Mouse (Mus musculus) spleen, postnatal 36 days (tissue): Measurements from ENCODE around the gene Csf2rb2.
"Not testable (repeated sequence)": the region's sequence is repeated elsewhere in the genome, so short reads cannot be mapped to it uniquely, and the experiment has no call there.

ENCODE experiments used
- DNase-seq, 2 experiments: peaks; one replicate each; pipeline ENCODE4 v3.0.0; 2022; ENCODE audit warnings: low spot score in 2 of 2, mixed read lengths in 1 of 2

Csf2rb2 gene

DNA sequence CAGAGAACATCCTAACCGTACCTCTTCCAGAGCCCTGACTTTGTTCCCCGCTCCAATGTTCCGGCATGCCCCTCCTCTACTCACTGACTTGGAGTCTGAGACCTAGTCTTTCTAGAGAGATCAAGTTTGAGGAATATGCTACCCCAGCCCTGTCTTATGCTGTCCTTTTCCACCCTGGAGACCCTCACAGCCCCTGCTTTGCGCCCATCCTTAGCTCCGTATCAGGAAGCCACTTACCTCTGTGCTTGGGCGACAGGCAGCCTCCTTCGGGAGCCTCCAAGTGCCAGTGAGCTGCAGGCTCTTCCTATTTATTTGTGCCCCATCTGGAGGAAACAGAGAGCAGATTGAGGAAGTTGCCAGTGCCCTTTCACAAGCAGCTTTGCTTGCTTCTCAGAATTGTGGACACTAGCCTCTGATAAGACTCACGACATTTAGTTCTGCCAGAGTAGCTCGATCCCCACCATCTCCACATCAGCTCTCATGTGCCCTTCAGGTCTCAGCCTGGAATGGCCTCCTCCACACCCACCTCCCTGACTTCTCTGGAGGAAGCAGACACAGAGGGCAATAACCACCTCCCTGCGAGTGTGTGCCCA, at the start of gene Csf2rb2:
Gene Csf2rb2 (minus strand): TSS at position 381 of the 593 bp plus-strand sequence.
- peak; percentile 10 to 25 for DNase-seq

DNA sequence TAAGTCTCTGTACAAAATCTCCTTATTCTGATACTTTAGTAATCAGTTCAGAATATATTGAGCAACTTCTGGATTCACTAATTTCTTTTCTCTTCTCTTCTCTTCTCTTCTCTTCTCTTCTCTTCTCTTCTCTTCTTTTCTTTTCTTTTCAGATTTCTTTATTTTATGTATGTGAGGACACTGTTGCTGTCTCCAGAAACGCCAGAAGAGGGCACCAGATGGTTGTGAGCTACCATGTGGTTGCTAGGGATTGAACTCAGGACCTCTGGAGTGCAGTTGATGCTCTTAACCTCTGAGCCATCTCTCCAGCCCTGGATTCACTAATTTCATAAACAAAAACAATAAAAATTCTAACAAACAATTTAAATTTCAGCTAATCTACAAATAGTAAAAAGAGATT, 49.4 kb upstream of the Csf2rb2 start:
- DNase-seq, result no peak

DNA sequence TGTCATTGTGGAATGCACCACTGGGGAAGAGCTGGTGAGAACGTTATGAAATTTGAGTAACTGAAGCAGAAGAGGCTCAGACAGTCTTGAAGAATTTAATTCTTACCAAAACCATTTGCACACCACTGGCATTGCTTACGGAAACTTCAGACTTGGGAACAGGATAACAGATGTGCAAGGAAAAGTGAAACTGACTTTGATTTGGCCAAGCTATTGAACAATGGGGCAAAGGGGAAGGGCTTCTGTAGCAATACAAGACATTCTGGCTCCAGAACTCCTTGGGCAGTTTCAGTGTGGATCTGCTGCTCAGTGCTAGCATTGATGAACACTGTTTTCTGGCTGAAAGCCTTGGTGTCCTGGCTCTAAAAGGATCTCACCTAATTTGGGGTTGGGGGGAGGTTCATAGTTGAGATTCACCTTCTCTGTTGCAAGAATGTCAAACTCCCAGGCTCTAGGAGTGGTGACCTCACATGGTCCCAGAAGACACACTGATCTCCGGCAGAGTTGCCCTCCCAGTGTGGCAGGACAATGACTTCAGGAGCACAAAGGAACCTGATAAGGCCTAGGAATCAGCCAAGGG, 46.2 kb upstream of the Csf2rb2 start:
- DNase-seq, result no peak

- DNase-seq, result no peak
These were observed 39.0 kb upstream of the Csf2rb2 start for GRCm38 (mm10) chr15:78344567-78344966.

- DNase-seq, result no peak
These were observed 38.2 kb upstream of the Csf2rb2 start for GRCm38 (mm10) chr15:78343683-78344082.

GRCm38 (mm10) chr15:78340919-78341318, 35.4 kb upstream of the Csf2rb2 start:
- DNase-seq, result not testable (repeated sequence)

DNA sequence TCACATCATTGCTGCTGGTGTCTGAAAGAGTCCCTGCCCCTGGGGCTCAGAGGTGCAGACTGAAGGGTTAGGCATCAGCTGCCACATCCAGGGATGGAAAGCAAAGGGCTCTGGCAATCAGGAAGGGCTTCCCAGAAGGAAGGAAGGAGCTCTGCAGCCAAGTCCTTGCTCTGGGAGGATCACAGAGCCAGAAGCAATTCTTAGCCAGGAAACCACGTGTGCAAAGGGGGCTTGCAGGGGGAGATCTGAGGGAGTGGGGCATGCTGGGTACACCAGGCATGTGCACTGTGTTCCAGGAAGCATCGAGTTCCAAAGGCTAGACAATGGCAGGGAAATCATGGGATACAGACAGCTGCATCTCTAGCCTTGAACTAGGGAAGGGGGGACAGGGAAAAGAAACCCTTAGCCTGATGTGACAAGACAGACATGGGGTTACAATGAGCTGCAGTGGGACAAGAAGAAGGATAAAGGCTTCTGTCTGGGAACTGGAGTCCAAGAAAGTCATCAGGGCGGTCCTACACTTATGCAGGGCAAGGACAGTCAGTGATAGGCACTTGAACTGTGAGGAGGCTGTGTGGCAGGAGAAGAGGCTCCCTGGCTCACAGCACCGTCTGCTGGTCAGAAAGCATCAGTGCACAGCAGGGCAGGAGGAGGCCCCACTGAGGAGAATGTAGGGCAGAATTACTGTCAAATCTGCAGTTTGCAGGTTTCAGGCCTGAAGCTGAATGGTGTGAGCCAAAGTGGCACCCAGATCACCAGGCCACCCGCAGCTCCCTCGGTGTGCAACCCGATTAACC, 34.3 kb upstream of the Csf2rb2 start:
- DNase-seq, result peak; percentile 52 to 55

DNA sequence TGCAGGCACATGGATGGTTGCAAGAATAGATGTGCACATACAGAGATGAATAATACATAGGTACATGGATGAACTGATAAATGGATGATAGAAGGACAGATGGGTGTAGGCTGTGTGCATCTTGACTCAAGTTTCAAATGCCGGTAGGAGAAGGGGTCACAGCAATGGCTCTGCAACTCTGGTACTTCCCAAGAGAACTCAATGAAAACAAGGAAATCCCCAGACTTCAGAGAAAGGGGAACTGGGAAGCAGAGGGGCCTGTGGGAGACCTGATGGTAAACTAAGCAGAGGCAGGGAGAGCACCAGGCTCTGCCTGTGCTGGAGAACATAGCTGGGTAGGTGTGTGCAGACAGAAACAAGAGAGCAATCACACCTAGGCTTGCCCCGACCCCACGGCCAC, 28.9 kb upstream of the Csf2rb2 start:
- no peak for DNase-seq

DNA sequence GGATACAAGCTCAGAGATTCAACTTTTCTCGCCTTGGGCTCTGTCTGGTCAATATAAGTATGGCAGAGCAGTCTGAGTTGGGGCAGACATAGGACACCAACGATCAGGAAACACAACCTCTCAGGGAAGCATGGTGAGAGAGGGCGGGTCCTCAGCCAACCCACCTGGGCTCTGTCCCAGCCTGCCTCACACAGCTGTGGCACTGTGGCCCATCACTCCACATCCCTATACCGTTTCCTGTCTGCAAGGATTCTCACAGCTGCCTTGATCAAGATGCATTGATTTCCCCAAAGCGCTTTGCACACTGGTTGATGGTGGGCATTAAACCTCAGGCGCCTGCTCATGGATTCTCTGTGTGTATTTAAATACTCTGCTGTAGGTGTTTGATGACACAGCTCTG, 27.5 kb upstream of the Csf2rb2 start:
- DNase-seq, result no peak

- DNase-seq, result peak in 1 of 2 experiments; percentile 29
These were observed 26.2 kb upstream of the Csf2rb2 start for GRCm38 (mm10) chr15:78331523-78332340.

GRCm38 (mm10) chr15:78330706-78331105, 25.2 kb upstream of the Csf2rb2 start:
- DNase-seq, result no peak

GRCm38 (mm10) chr15:78329972-78330371, 24.5 kb upstream of the Csf2rb2 start:
- not testable (repeated sequence) for DNase-seq

DNA sequence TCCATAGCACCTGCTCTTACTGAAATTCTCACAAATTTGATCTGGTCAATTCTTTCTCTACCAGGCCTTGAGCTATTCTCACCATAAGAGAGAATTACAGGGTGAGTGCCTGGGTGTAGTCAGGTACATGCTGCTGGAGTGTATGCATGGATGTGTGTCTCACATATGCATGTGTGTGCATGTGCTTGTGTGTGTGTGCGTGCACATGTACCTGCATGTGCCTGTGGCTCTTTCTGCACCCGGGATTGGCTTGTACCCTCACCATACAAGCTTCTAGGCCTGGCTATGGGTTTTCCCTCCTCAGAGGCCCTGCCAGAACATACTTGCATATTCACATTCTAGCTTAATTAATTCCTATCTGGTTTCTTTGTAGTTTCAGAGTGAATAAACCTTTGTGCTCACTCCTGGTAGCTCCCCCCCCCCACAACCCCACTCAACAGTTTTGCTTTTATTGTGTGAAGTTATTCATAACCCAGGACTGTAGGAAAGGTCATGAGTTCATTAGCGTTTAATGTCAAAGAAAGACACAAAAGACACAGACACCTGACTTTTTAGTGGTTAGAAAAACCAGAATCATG, 23.1 kb upstream of the Csf2rb2 start:
- no peak for DNase-seq

- DNase-seq, result not testable (repeated sequence)
These were observed 22.3 kb upstream of the Csf2rb2 start for GRCm38 (mm10) chr15:78327753-78328341.

DNA sequence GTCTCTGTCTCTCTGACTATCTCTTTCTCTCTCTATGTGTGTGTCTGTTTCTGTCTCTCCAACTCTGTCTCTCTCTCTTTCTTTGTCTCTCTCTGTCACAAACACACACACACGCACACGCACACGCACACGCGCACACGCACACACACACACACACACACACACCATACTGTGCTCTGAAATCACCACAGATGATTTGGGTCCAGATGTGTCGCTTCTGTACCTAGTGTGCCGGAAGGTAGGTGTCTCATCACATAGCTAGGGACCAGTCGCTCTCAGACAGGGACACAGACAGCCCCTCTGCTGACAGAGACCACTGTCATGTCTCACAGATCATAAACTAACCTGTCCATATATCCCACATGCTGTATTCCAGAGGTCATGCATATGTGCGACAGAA, 21.2 kb upstream of the Csf2rb2 start:
- DNase-seq, result no peak

- DNase-seq, result peak; percentile 39 to 56
These were observed 20.3 kb upstream of the Csf2rb2 start, which contains the start of gene Csf2rb for GRCm38 (mm10) chr15:78325671-78326339. Csf2rb (plus strand) TSS chr15:78325752.

GRCm38 (mm10) chr15:78324294-78324693, 18.8 kb upstream of the Csf2rb2 start:
- DNase-seq, result no peak

DNA sequence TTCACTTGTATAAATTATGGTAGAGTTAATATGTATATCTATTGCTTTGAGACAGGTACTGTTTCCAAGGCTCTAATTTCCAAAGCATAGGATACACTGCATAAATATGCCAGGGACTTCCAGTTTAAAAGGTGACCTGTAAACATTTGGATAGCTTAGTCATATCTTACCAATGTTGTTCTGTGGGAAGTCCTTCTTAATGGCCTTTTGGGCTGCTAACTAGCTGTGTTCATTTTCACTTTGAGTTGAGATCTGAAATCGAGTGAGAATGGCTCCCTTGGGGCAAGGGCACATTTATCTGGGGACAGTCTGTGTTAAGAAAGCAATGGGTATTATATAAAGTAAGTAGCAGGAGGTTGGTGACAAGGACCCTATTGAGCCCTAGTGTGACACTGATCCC, 17.8 kb upstream of the Csf2rb2 start:
- no peak for DNase-seq

DNA sequence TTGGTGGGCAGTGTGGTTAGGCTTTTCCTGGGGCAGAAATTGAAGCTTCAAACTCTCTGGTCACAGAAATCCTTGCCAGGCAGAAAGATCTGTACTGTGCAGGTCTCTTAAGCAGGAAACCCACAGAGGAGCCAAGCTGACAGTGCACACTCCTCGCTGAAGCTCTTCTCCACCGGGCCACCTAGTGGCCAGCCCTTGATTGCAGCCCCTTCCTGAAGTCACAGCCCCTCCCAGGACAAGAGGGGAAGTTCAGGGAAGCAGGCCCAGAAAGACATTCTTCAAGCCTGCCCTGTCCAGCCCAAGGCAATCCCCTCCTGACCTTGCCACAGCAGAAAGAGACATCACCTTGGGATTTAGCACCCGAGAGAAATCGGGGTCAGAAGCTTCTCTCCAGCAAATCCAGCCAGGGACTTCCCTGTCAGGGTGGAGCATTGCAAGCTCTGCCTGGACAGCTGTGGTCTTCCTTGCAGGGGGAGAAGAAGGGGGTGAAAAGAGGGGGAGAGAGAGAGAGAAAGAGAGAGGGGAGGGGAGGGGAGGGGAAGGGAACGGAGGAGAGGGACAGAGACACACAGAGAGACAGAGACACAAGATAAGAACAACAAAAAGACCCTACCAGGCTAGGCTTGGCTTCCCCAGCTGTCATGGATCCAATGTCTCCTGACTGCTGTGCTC, 15.4 kb upstream of the Csf2rb2 start:
- DNase-seq, result peak; percentile 68 to 75
